Mouse (Mus musculus): ENCODE measurements around the gene Arhgap18. TPM values are rescaled to one million over a fixed set of nuclear protein-coding genes. Genes with fewer than 3 reads are reported as not detected.

Gene Arhgap18
- total RNA-seq, 1 experiment, result 3.1 TPM

DNA sequence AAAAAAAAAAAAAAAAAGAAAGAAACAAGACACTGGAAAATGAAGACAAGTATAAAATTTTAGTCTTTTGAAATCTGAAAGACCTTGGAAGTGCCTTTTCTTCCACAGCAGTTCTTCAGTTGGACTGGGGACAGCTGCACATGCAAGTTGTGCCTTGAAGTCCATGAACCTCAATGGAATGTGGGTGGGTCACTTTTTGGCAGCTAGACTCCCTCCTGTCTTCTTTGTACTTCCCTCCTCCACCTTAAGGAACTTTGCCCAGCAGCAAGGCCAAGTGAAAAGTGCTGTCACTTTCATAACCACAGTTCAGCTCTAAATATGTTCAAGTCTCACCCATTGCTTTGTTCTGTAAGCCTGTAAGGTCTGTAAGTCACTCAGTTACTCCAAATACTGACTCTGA lies 23.2 kb downstream of the Arhgap18 start:
- DNase-seq (ENCODE audit: low read depth, low spot score), result no peak
- H3K9me3 ChIP-seq (ENCODE audit: control insufficient read depth, insufficient read depth, low read depth, low read length), result no peaks in the 10 kb centered on the region
- H3K36me3 ChIP-seq (ENCODE audit: control insufficient read depth, insufficient read depth, low read length, poor library complexity, severe bottlenecking), result no peaks in the 10 kb centered on the region
- H3K4me3 ChIP-seq (ENCODE audit: insufficient read depth in 1 of 2, low read depth in 1 of 2, low read length in 2 of 2, poor library complexity in 1 of 2, severe bottlenecking in 1 of 2), result no peak overlapping the region
- TF ChIP-seq CHD2 (IDR thresholded peaks at IDR 0.05; ENCODE audit: low read depth, low read length) (no peak), ZNF384 (IDR thresholded peaks at IDR 0.05; ENCODE audit: low read depth, low read length) (no peak), ZC3H11A (IDR thresholded peaks at IDR 0.05; ENCODE audit: borderline replicate concordance, low read depth, low read length) (no peak), HCFC1 (IDR thresholded peaks at IDR 0.05; ENCODE audit: borderline replicate concordance, insufficient read depth, low read length) (no peak), MAFK (IDR thresholded peaks at IDR 0.05; ENCODE audit: insufficient read depth, low read depth, low read length) (no peak)
- no peak overlapping the region for H3K27ac ChIP-seq (ENCODE audit: insufficient read depth, low read depth, low read length, poor library complexity, severe bottlenecking)
- in situ Hi-C loops (cut with MboI; ENCODE audit: low sequenced_read_pairs in 2 of 2, unreplicated experiment in 2 of 2), result no loop called here
- H3K4me1 ChIP-seq (ENCODE audit: control insufficient read depth in 2 of 2, insufficient read depth in 2 of 2, low read length in 2 of 2, poor library complexity in 1 of 2), result peaks cover 0 to 3% of the 10 kb centered on the region in 2 experiments; a peak in 1 of 4 replicates
- no peak overlapping the region for H3K9ac ChIP-seq (ENCODE audit: insufficient read depth, low read depth, low read length, poor library complexity, severe bottlenecking)

DNA sequence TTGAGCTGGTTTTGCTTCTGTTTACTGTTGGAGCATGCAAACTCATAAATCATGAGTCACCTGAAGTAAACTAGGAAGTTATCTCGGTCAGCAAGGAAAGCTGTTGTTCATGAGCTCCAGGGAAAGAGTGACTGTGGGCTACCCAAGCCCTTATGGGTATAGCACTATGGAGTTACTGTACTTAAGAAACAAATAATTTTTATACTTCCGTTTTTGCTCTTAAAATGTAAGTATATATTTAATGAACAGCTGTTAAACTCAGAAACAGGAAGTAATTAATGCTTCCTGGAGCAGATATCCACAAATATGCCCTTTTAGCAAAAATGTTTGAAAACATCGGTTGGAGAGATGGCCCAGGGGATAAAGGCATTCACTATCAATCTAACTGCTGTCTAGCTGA lies 27.4 kb downstream of the Arhgap18 start:
- Histone ChIP-seq H3K9me3 (ENCODE audit: control insufficient read depth, insufficient read depth, low read depth, low read length) (no peaks in the 10 kb centered on the region), H3K27ac (ENCODE audit: insufficient read depth, low read depth, low read length, poor library complexity, severe bottlenecking) (no peak overlapping the region), H3K9ac (ENCODE audit: insufficient read depth, low read depth, low read length, poor library complexity, severe bottlenecking) (no peak overlapping the region), H3K4me1 (ENCODE audit: control insufficient read depth in 2 of 2, insufficient read depth in 2 of 2, low read length in 2 of 2, poor library complexity in 1 of 2) (no peaks in the 10 kb centered on the region), H3K4me3 (ENCODE audit: insufficient read depth in 1 of 2, low read depth in 1 of 2, low read length in 2 of 2, poor library complexity in 1 of 2, severe bottlenecking in 1 of 2) (no peak overlapping the region), H3K36me3 (ENCODE audit: control insufficient read depth, insufficient read depth, low read length, poor library complexity, severe bottlenecking) (no peaks in the 10 kb centered on the region)
- in situ Hi-C loops (cut with MboI; ENCODE audit: low sequenced_read_pairs in 2 of 2, unreplicated experiment in 2 of 2), result no loop called here
- no peak for DNase-seq (ENCODE audit: low read depth, low spot score)
- TF ChIP-seq ZC3H11A (IDR thresholded peaks at IDR 0.05; ENCODE audit: borderline replicate concordance, low read depth, low read length) (no peak), MAFK (IDR thresholded peaks at IDR 0.05; ENCODE audit: insufficient read depth, low read depth, low read length) (no peak), CHD2 (IDR thresholded peaks at IDR 0.05; ENCODE audit: low read depth, low read length) (no peak), ZNF384 (IDR thresholded peaks at IDR 0.05; ENCODE audit: low read depth, low read length) (no peak), HCFC1 (IDR thresholded peaks at IDR 0.05; ENCODE audit: borderline replicate concordance, insufficient read depth, low read length) (no peak)

DNA sequence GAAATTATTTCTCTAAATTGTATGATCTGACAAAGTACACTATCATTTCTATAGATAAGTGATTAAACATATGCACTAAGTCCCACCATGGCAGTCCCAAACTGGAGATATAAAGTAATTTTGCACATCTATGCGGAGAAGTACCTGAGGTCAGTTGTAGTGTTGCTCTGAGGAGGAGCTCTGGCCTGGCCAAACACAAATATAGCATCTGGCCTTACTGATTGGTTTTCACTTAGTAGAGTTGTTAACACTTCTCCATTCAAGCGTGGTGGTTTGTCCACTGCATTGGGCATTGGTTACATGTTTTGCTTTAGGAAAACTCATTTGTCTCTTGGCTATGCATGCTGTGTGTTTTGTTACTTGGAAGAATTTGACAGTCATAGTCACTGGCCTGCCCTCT lies 36.5 kb downstream of the Arhgap18 start:
- no peaks in the 10 kb centered on the region for H3K4me1 ChIP-seq (ENCODE audit: control insufficient read depth in 2 of 2, insufficient read depth in 2 of 2, low read length in 2 of 2, poor library complexity in 1 of 2)
- H3K4me3 ChIP-seq (ENCODE audit: insufficient read depth in 1 of 2, low read depth in 1 of 2, low read length in 2 of 2, poor library complexity in 1 of 2, severe bottlenecking in 1 of 2), result no peak overlapping the region
- H3K9me3 ChIP-seq (ENCODE audit: control insufficient read depth, insufficient read depth, low read depth, low read length), result no peaks in the 10 kb centered on the region
- H3K36me3 ChIP-seq (ENCODE audit: control insufficient read depth, insufficient read depth, low read length, poor library complexity, severe bottlenecking), result no peaks in the 10 kb centered on the region
- in situ Hi-C loops (cut with MboI; ENCODE audit: low sequenced_read_pairs in 2 of 2, unreplicated experiment in 2 of 2), result no loop called here
- H3K27ac ChIP-seq (ENCODE audit: insufficient read depth, low read depth, low read length, poor library complexity, severe bottlenecking), result no peak overlapping the region
- no peak for TF ChIP-seq HCFC1 (IDR thresholded peaks at IDR 0.05; ENCODE audit: borderline replicate concordance, insufficient read depth, low read length)
- TF ChIP-seq MAFK (IDR thresholded peaks at IDR 0.05; ENCODE audit: insufficient read depth, low read depth, low read length), result no peak
- TF ChIP-seq CHD2 (IDR thresholded peaks at IDR 0.05; ENCODE audit: low read depth, low read length), result no peak
- TF ChIP-seq ZNF384 (IDR thresholded peaks at IDR 0.05; ENCODE audit: low read depth, low read length), result no peak
- TF ChIP-seq ZC3H11A (IDR thresholded peaks at IDR 0.05; ENCODE audit: borderline replicate concordance, low read depth, low read length), result no peak
- DNase-seq (ENCODE audit: low read depth, low spot score), result no peak
- H3K9ac ChIP-seq (ENCODE audit: insufficient read depth, low read depth, low read length, poor library complexity, severe bottlenecking), result no peak overlapping the region

DNA sequence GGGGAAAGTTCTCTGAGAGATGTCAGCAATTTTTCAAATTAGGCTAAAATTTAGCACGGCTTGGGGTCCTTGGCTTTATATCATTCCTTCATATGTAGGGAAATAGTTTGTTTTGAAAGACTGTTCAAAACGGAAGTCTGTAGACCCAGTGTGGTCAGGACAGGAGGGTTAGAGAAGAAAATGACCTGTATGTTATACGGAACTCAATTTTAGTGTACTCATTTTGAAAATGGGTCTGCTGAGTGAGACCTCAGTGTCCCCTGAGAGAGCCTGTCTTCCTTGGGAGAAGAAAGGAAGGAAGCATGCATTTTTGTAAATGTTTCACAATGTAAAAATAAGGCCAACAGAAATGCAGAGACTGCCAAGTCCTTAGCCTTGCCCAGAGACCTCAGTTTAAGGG lies 38.6 kb downstream of the Arhgap18 start:
- Histone ChIP-seq H3K4me1 (ENCODE audit: control insufficient read depth in 2 of 2, insufficient read depth in 2 of 2, low read length in 2 of 2, poor library complexity in 1 of 2) (no peaks in the 10 kb centered on the region), H3K9me3 (ENCODE audit: control insufficient read depth, insufficient read depth, low read depth, low read length) (no peaks in the 10 kb centered on the region), H3K27ac (ENCODE audit: insufficient read depth, low read depth, low read length, poor library complexity, severe bottlenecking) (no peak overlapping the region), H3K4me3 (ENCODE audit: insufficient read depth in 1 of 2, low read depth in 1 of 2, low read length in 2 of 2, poor library complexity in 1 of 2, severe bottlenecking in 1 of 2) (no peak overlapping the region), H3K9ac (ENCODE audit: insufficient read depth, low read depth, low read length, poor library complexity, severe bottlenecking) (no peak overlapping the region), H3K36me3 (ENCODE audit: control insufficient read depth, insufficient read depth, low read length, poor library complexity, severe bottlenecking) (no peaks in the 10 kb centered on the region)
- in situ Hi-C loops (cut with MboI; ENCODE audit: low sequenced_read_pairs in 2 of 2, unreplicated experiment in 2 of 2), result no loop called here
- DNase-seq (ENCODE audit: low read depth, low spot score), result no peak
- TF ChIP-seq HCFC1 (IDR thresholded peaks at IDR 0.05; ENCODE audit: borderline replicate concordance, insufficient read depth, low read length), result no peak
- no peak for TF ChIP-seq ZNF384 (IDR thresholded peaks at IDR 0.05; ENCODE audit: low read depth, low read length)
- TF ChIP-seq ZC3H11A (IDR thresholded peaks at IDR 0.05; ENCODE audit: borderline replicate concordance, low read depth, low read length), result no peak
- no peak for TF ChIP-seq MAFK (IDR thresholded peaks at IDR 0.05; ENCODE audit: insufficient read depth, low read depth, low read length)
- no peak for TF ChIP-seq CHD2 (IDR thresholded peaks at IDR 0.05; ENCODE audit: low read depth, low read length)

DNA sequence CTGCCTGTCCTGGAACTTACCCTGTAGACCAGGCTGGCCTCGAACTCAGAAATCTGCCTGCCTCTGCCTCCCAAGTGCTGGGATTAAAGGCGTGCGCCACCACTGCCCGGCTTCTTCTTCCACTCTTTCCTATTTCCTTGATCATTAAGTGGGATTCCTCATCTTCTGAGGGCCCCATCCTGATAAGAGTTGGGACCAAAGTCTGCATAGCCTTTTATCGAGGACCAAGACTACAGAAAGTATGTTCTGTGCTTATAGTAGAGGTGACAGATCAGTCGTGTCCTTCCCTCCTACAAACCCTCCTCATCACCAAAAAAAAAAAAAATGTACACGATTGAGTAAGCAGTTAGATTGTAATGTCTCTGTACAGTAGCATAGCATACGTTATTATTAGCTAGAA lies 39.8 kb downstream of the Arhgap18 start:
- no peak for DNase-seq (ENCODE audit: low read depth, low spot score)
- TF ChIP-seq HCFC1 (IDR thresholded peaks at IDR 0.05; ENCODE audit: borderline replicate concordance, insufficient read depth, low read length) (no peak), ZNF384 (IDR thresholded peaks at IDR 0.05; ENCODE audit: low read depth, low read length) (no peak), CHD2 (IDR thresholded peaks at IDR 0.05; ENCODE audit: low read depth, low read length) (no peak), ZC3H11A (IDR thresholded peaks at IDR 0.05; ENCODE audit: borderline replicate concordance, low read depth, low read length) (no peak), MAFK (IDR thresholded peaks at IDR 0.05; ENCODE audit: insufficient read depth, low read depth, low read length) (no peak)
- Histone ChIP-seq H3K27ac (ENCODE audit: insufficient read depth, low read depth, low read length, poor library complexity, severe bottlenecking) (no peak overlapping the region), H3K9me3 (ENCODE audit: control insufficient read depth, insufficient read depth, low read depth, low read length) (no peaks in the 10 kb centered on the region), H3K36me3 (ENCODE audit: control insufficient read depth, insufficient read depth, low read length, poor library complexity, severe bottlenecking) (no peaks in the 10 kb centered on the region), H3K4me3 (ENCODE audit: insufficient read depth in 1 of 2, low read depth in 1 of 2, low read length in 2 of 2, poor library complexity in 1 of 2, severe bottlenecking in 1 of 2) (no peak overlapping the region), H3K9ac (ENCODE audit: insufficient read depth, low read depth, low read length, poor library complexity, severe bottlenecking) (no peak overlapping the region), H3K4me1 (ENCODE audit: control insufficient read depth in 2 of 2, insufficient read depth in 2 of 2, low read length in 2 of 2, poor library complexity in 1 of 2) (no peaks in the 10 kb centered on the region)
- in situ Hi-C loops (cut with MboI; ENCODE audit: low sequenced_read_pairs in 2 of 2, unreplicated experiment in 2 of 2), result no loop called here

Data from ES-E14 (cell line).